Comparison of ENCODE assay signal across 13 mouse cellular contexts in the genomic region with DNA sequence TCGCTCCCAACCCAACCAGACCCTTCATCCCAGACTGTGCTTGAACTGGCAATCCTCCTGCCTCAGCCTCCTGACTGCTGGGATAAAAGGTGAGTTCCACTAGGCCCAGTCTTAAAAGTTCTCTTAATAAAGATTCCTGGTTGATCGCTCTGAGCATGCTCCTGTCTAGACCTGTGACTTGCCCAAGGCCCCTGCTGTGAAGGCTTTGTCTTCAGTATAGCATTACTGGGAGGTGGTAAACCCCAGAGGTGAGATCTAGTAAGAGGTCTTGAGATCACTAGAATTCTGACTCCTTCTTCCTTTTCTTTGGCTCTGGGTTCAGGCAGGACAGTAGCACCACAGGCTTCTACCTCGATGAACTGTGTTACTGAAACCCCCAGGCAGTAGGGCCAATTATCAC. TPM values are rescaled to one million over a fixed set of nuclear protein-coding genes. Genes with fewer than 3 reads are reported as not detected.
"Had no signal": no experiment of that assay in that cellular context is flagged by ENCODE, and none has a peak within 500 bp of the region (broad histone marks: within the 10 kb centered on the region; RNA-seq: fewer than 3 reads in every experiment).

No protein-coding gene starts in this region.

- DNase-seq: gastrocnemius, postnatal 14 days; gastrocnemius, postnatal 36 days; heart, adult 2 months; heart, postnatal 14 days; heart, postnatal 36 days; kidney, adult 18-20 months; kidney, adult 8-10 months; kidney, postnatal 10 days; layer of hippocampus, adult 9-11 months; layer of hippocampus, postnatal 36 days; liver; liver, embryonic 13.5 days had no signal

RNA-seq across cellular contexts. Expression of gene Cacnb4, which starts 50.4 kb away (rescaled TPM):
- total RNA-seq: hematopoietic stem cell, adult 5-6 weeks had no signal
